Mouse (Mus musculus) midbrain, embryonic 10.5 days (tissue): ENCODE results near the gene Ddx43. TPM values are rescaled to one million over a fixed set of nuclear protein-coding genes. Genes with fewer than 3 reads are reported as not detected.

Source experiments
- DNase-seq: peaks from one replicate; pipeline ENCODE4 v3.0.0-alpha.2; 2017; ENCODE audit warnings: low spot score
- H3K27ac ChIP-seq: fragments of 300-500 bp; sonication (generic); replicated peaks from 2 replicates; pipeline ENCODE4 v1.5.1; 2016; ENCODE audit warnings: mild to moderate bottlenecking
- H3K27me3 ChIP-seq: fragments of 300-500 bp; sonication (generic); 2 replicates; pipeline ENCODE4 v1.6.1; 2016; ENCODE audit warnings: low read depth, mild to moderate bottlenecking; ENCODE audit not compliant: poor library complexity, severe bottlenecking
- H3K36me3 ChIP-seq: fragments of 300-500 bp; sonication (generic); 2 replicates; pipeline ENCODE4 v1.6.1; 2016; ENCODE audit warnings: mild to moderate bottlenecking, moderate library complexity
- H3K4me1 ChIP-seq: fragments of 300-500 bp; sonication (generic); 2 replicates; pipeline ENCODE4 v1.6.1; 2016
- H3K4me3 ChIP-seq: fragments of 300-500 bp; sonication (generic); 2 replicates; pipeline ENCODE4 v1.5.1; 2016; ENCODE audit warnings: mild to moderate bottlenecking, moderate library complexity
- H3K9me3 ChIP-seq: fragments of 300-500 bp; sonication (generic); replicated peaks from 2 replicates; pipeline ENCODE4 v1.6.1; 2016; ENCODE audit warnings: mild to moderate bottlenecking
- WGBS: fragments of 180-500 bp; shearing (Covaris S2); methylation state at CpG from one replicate; pipeline ENCODE4 v1.1.7; 2016; 5-methylcytosine and 5-hydroxymethylcytosine counted together
- polyA plus RNA-seq: library from polyadenylated mRNA; unstranded; fragments of >200 nt; fragmentation: Nextera tagmentation; extraction: Ambion mirVana; gene quantifications from 2 replicates; pipeline ENCODE4 v1.2.1, GENCODE M21; 2016

Gene Ddx43
- polyA plus RNA-seq, 1 experiment from 2014 or later = 0.09 TPM

GRCm38 (mm10) chr9:78378113-78378785, 17.3 kb upstream of the Ddx43 start, which contains the start of gene Ooep:
TSS of gene Ooep (minus strand) at chr9:78378725.
- Histone ChIP-seq H3K27me3 (peaks cover 28% of the 10 kb centered on the region), H3K9me3 (no peaks in the 10 kb centered on the region), H3K4me1 (peaks cover 14% of the 10 kb centered on the region), H3K36me3 (no peaks in the 10 kb centered on the region), H3K27ac (peak within 1 kb of the TSS; percentile 46), H3K4me3 (peak within 1 kb of the TSS; percentile 51)
- peak; percentile 63 for DNase-seq
- WGBS = 4% methylated on average over 23 of the region's 23 CpGs

DNA sequence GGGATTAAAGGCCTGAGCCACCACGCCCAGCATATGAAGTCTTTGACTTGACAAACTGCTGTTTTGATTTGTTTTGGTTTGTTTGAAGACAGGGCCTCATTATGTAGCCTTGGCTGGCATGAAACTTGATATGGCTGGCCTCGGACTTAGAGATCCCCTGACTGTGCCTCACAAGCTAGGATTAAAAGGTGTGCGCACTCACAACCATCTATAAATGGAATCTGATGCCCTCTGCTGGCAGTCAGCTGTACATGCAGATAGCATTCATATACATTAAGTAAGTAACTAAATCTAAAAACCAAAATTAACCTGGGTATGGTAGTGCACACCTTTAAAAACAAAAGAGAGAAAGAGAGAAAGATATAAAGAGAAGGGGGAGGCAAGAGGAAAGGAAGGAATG, 9.7 kb upstream of the Ddx43 start:
- DNase-seq = no peak
- H3K27me3 ChIP-seq = no peaks in the 10 kb centered on the region
- no peaks in the 10 kb centered on the region for H3K9me3 ChIP-seq
- H3K4me1 ChIP-seq = no peaks in the 10 kb centered on the region
- H3K27ac ChIP-seq = no peak overlapping the region
- no peak overlapping the region for H3K4me3 ChIP-seq
- no peaks in the 10 kb centered on the region for H3K36me3 ChIP-seq
- 54% methylated on average over 3 of the region's 3 CpGs for WGBS

GRCm38 (mm10) chr9:78386947-78387346, 8.6 kb upstream of the Ddx43 start:
- H3K4me1 ChIP-seq = no peaks in the 10 kb centered on the region
- 83% methylated on average over 7 of the region's 7 CpGs for WGBS
- peaks cover 4% of the 10 kb centered on the region; the same call in 1 of the 2 replicates for H3K27me3 ChIP-seq
- no peaks in the 10 kb centered on the region for H3K9me3 ChIP-seq
- H3K27ac ChIP-seq = no peak overlapping the region
- no peak overlapping the region for H3K4me3 ChIP-seq
- H3K36me3 ChIP-seq = no peaks in the 10 kb centered on the region
- DNase-seq = no peak

DNA sequence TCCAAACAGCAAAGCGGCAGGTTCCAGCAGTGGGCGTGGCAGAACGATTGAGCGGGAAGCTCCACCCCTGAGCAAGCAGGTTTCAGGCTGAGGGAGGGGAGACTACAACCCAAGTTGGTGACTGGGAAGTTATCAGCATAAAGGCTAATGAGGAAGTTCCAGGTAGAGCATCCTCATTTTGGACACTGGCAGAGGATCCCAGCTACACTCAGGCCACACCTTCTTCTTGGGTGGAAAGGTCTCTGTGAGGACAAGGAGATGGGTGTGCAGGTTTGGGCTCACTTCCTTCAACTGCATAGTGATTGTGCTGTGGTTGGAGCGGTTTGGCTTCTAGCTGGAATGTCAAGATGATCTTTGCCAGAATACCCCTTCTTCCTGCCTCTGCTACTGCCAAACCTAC, 5.6 kb upstream of the Ddx43 start:
- Histone ChIP-seq H3K27ac (no peak overlapping the region), H3K27me3 (peaks cover 34% of the 10 kb centered on the region), H3K4me1 (no peaks in the 10 kb centered on the region), H3K4me3 (no peak overlapping the region), H3K9me3 (no peaks in the 10 kb centered on the region), H3K36me3 (no peaks in the 10 kb centered on the region)
- WGBS = 51% methylated on average over 5 of the region's 5 CpGs
- no peak for DNase-seq

DNA sequence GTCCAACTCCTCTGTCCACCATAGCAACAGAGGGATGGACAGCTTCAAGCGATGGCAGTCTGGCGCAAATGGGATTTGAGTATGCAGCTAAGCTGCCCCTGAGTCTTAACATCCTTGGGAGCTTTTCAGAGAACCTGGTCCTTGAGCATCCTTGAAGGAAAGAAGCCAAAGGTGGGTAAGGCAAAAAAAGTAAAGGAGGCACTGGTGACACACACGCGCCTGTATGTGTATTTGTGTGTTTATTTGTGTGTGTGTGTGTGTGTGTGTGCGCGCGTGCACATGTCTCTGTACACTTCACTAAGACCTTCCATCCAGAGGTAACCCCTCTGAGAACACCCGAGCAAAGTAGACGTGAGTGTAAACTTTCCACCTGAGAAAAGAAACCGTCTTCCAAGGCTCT, 1.8 kb upstream of the Ddx43 start:
- H3K27me3 ChIP-seq = peaks cover 68% of the 10 kb centered on the region
- no peak overlapping the region for H3K4me3 ChIP-seq
- H3K9me3 ChIP-seq = no peaks in the 10 kb centered on the region
- H3K36me3 ChIP-seq = no peaks in the 10 kb centered on the region
- DNase-seq = no peak
- 85% methylated on average over 10 of the region's 10 CpGs for WGBS
- no peak overlapping the region for H3K27ac ChIP-seq
- peaks cover 11% of the 10 kb centered on the region for H3K4me1 ChIP-seq

DNA sequence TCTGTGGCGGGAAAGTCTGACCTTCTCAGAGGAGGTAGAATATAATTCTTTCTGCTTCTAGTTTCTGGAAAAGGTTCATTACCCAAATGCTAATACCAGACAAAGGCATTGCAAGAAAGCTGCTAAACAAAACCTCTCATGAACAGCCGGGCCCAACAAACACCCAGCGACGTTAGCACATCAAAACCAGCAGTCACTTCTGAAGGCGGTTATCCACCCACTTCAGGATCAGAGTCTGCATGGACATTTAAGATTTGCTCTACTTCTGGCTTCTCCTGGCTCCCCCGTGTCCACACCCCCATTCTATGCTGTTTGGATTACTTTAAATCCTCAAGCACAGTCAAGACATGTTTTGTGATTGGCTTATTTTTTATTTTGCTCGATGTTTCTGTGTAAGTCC, 975 bp upstream of the Ddx43 start:
- no peak for DNase-seq
- 74% methylated on average over 7 of the region's 7 CpGs for WGBS
- Histone ChIP-seq H3K4me3 (no peak overlapping the region), H3K4me1 (peaks cover 11% of the 10 kb centered on the region), H3K27ac (no peak overlapping the region), H3K27me3 (peaks cover 68% of the 10 kb centered on the region), H3K36me3 (no peaks in the 10 kb centered on the region), H3K9me3 (no peaks in the 10 kb centered on the region)

- Histone ChIP-seq H3K27me3 (peaks cover 68% of the 10 kb centered on the region), H3K36me3 (no peaks in the 10 kb centered on the region)
- WGBS = 42% methylated on average over 11 of the region's 11 CpGs
Measured at GRCm38 (mm10) chr9:78395244-78395629, 340 bp upstream of the Ddx43 start.

GRCm38 (mm10) chr9:78396517-78396916, 940 bp downstream of the Ddx43 start:
- Histone ChIP-seq H3K4me3 (no peak overlapping the region), H3K27me3 (peaks cover 68% of the 10 kb centered on the region)

More at GRCm38 (mm10) chr9:78395244-78395629, 340 bp upstream of the Ddx43 start:
- no peak for DNase-seq
- Histone ChIP-seq H3K27ac (no peak overlapping the region), H3K9me3 (no peaks in the 10 kb centered on the region), H3K4me1 (peaks cover 11% of the 10 kb centered on the region), H3K4me3 (peak overlapping the region; percentile 44)

DNA sequence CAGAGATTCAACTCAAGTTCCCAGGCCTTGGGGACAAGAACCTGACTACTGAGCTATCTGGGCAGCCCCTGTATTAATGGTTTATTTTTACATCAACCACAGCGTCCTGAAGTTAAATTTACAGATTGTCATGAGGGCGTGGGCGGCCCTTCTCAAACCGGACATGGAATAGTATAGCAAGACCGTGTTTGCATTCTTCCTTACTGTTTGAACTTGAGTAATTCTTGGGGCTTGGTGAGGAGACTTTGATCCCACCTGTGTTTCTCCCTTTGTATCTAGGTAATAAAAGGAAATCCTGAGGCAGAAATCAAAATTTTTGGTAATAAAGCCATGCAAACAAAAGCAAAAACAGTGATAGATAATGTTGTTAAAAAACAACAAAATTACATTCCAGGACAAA, 5.0 kb downstream of the Ddx43 start:
- no peak overlapping the region for H3K27ac ChIP-seq
- H3K4me3 ChIP-seq = no peak overlapping the region
- peaks cover 7% of the 10 kb centered on the region for H3K4me1 ChIP-seq
- no peaks in the 10 kb centered on the region for H3K36me3 ChIP-seq
- DNase-seq = no peak
- H3K9me3 ChIP-seq = no peaks in the 10 kb centered on the region
- 84% methylated on average over 5 of the region's 5 CpGs for WGBS
- H3K27me3 ChIP-seq = peaks cover 28% of the 10 kb centered on the region

More at GRCm38 (mm10) chr9:78396517-78396916, 940 bp downstream of the Ddx43 start:
- Histone ChIP-seq H3K4me1 (peaks cover 11% of the 10 kb centered on the region), H3K36me3 (no peaks in the 10 kb centered on the region), H3K27ac (no peak overlapping the region), H3K9me3 (no peaks in the 10 kb centered on the region)
- DNase-seq = no peak
- WGBS = 68% methylated on average over 9 of the region's 9 CpGs

DNA sequence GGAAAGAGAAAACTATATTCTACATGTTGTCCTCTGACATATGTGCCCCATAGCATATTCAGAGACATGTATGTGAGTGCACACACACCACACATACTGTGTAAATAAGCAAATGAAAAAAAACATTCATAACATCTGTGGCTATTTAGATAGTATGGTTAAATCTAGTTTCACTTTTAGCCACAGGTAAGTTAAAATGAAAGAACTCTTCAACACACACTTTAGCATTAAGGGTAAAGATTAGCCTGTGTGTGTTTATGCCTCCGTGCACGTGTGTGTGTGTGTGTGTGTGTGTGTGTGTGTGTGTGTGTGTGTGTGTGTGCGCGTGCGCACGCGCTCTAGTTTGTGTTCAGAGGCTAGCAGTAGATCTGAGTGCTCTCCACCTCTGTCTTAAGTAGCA, 6.0 kb downstream of the Ddx43 start:
- Histone ChIP-seq H3K27ac (no peak overlapping the region), H3K4me1 (no peaks in the 10 kb centered on the region), H3K36me3 (no peaks in the 10 kb centered on the region), H3K27me3 (peaks cover 18% of the 10 kb centered on the region), H3K9me3 (no peaks in the 10 kb centered on the region), H3K4me3 (no peak overlapping the region)
- 91% methylated on average over 7 of the region's 7 CpGs for WGBS
- no peak for DNase-seq

GRCm38 (mm10) chr9:78427362-78427781, 31.8 kb downstream of the Ddx43 start:
- Histone ChIP-seq H3K27me3 (peaks cover 18% of the 10 kb centered on the region), H3K9me3 (no peaks in the 10 kb centered on the region), H3K27ac (peak overlapping the region; percentile 38; the same call in 1 of the 2 replicates), H3K4me3 (peak overlapping the region; percentile 48), H3K36me3 (no peaks in the 10 kb centered on the region), H3K4me1 (peaks cover 6% of the 10 kb centered on the region)
- 23% methylated on average over 27 of the region's 27 CpGs for WGBS
- DNase-seq = no peak

DNA sequence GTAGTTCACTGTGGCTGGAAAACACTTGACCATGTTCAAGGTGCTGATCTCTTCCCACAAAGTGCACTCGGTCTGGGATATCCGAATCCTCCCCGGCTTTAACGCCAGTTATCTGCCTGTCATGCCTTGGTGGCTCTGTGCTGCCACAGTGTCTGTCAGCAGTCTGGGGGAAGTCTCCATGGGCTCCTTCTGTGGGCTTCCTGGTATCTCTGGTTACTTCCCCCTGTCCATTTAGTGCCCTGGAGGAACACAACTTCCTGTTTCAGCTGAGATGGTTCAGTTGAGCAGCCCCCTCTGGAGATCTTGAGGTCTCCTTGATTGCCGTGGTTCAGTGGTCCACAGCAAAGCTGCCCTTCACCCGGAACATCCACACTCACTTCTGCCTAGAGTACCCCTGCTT, 32.6 kb downstream of the Ddx43 start:
- H3K27ac ChIP-seq = no peak overlapping the region
- no peak overlapping the region for H3K4me3 ChIP-seq
- H3K9me3 ChIP-seq = no peaks in the 10 kb centered on the region
- no peak for DNase-seq
- peaks cover 18% of the 10 kb centered on the region for H3K27me3 ChIP-seq
- peaks cover 6% of the 10 kb centered on the region for H3K4me1 ChIP-seq
- H3K36me3 ChIP-seq = no peaks in the 10 kb centered on the region
- WGBS = 84% methylated on average over 6 of the region's 6 CpGs

- DNase-seq = no peak
- Histone ChIP-seq H3K27ac (peak overlapping the region; percentile 17; the same call in 1 of the 2 replicates), H3K4me3 (no peak overlapping the region)
Measured at GRCm38 (mm10) chr9:78428870-78429432, 33.4 kb downstream of the Ddx43 start.

More at GRCm38 (mm10) chr9:78428870-78429432, 33.4 kb downstream of the Ddx43 start:
- peaks cover 18% of the 10 kb centered on the region for H3K27me3 ChIP-seq
- H3K36me3 ChIP-seq = no peaks in the 10 kb centered on the region
- H3K9me3 ChIP-seq = no peaks in the 10 kb centered on the region
- peaks cover 6% of the 10 kb centered on the region for H3K4me1 ChIP-seq
- 84% methylated on average over 4 of the region's 4 CpGs for WGBS
